Mouse (Mus musculus) megakaryocyte, embryonic 14.5 days (primary cell): Measurements from ENCODE around the gene Fdx1l.

Source experiments
- FLI1 ChIP-seq: IDR thresholded peaks from 2 replicates; pipeline ENCODE4 v1.6.1; 2012; ENCODE audit warnings: low read length, inconsistent platforms, mixed read lengths
- GATA1 ChIP-seq: IDR thresholded peaks from 3 replicates; pipeline ENCODE4 v1.6.1; 2012; ENCODE audit warnings: mixed read lengths, low read length, inconsistent platforms, borderline replicate concordance

GRCm38 (mm10) chr9:21095958-21096357, 22.5 kb upstream of the Fdx1l start:
- TF ChIP-seq GATA1: no peak
- no peak for TF ChIP-seq FLI1
